Mouse (Mus musculus): ENCODE results near the gene Ctnnb1. TPM values are rescaled to one million over a fixed set of nuclear protein-coding genes. Genes with fewer than 3 reads are reported as not detected.
"Not testable (repeated sequence)": the region's sequence is repeated elsewhere in the genome, so short reads cannot be mapped to it uniquely, and the experiment has no call there.

The Ctnnb1 gene
- total RNA-seq, 1 experiment from 2014 or later, result 564 TPM

DNA sequence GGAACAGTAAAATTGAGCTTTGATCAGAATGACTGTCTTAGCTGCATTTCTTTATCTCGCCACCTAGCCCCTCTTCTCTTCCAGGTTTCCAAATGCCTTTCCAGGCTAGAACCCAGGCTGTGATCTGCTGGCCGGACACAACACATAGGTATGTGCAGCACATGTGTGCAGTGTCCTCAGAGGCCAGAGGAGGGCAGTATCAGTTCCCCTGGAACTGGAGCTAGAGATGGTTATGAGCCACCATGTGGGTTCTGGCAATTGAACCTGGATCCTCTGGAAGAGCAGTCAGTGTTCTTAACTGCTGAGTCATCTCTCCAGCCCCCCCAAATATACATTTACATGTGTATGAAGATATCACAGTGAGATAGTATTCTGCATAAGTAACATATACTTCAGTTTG lies 11.4 kb upstream of the Ctnnb1 start:
- ATAC-seq (replicated peaks in 1 of 2; ENCODE audit: insufficient read depth in 1 of 2, low FRiP score in 2 of 2, low TSS enrichment in 1 of 2, low read depth in 1 of 2, poor library complexity in 2 of 2, severe bottlenecking in 2 of 2), result not testable (repeated sequence)

DNA sequence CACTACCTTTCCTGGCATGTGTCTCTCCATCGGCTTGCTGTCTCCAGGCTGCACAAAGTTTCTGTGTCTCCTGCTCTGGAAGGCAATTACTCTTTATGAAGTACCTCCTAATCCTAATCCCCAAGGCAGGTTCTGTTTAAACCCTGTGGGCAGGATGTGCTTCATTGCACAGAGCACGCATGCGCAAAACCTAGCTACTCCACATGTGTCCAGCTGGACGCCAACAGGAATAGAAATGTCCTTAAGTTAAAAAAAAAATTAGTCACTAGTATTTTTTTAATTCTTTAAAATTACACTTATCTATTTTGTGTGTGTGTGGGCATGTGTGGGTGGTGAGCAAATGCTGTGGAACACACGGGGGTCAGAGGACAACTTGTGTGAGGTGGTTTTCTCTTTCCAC lies 10.8 kb upstream of the Ctnnb1 start:
- no peak for ATAC-seq (replicated peaks in 1 of 2; ENCODE audit: insufficient read depth in 1 of 2, low FRiP score in 2 of 2, low TSS enrichment in 1 of 2, low read depth in 1 of 2, poor library complexity in 2 of 2, severe bottlenecking in 2 of 2)

DNA sequence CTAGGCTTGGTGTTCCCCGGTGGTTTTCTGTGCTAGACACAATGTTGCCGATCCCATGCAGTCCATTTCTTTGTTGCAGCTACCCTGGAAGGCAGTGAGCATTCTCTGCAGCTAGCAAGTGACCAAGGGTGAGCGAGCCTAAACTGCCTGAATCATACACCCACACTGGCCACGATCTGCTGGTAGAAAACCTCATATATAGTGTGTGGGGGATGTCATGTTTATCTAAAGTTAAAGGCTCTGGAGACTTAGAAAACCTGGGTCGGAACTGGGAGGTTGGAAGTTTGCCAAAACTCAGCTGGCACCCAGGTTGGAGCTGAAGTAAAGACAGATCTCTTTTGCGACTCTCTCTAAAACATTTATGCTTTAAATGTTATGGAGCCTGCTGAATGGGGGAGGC lies 10.4 kb upstream of the Ctnnb1 start:
- no peak for ATAC-seq (replicated peaks in 1 of 2; ENCODE audit: insufficient read depth in 1 of 2, low FRiP score in 2 of 2, low TSS enrichment in 1 of 2, low read depth in 1 of 2, poor library complexity in 2 of 2, severe bottlenecking in 2 of 2)

DNA sequence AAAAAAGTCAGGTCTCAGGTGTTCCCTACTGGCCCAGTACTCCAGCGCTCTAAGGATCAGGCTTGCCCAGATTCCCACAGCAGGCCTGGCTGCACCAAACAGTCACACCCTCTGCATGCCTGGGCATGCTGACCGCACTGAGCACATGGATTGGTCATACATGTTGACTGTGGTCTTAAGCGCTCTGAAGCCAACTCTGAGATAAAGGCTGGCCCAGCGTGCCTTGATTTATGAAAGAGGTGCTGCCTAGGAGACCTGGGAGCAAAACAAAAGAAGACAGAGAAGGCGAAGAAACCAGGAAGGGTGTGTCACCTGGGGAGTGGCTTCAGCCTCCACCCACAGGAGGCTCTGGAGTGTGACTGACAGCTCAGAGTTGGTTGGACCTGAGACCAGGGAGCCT lies 9.9 kb upstream of the Ctnnb1 start:
- ATAC-seq (replicated peaks in 1 of 2; ENCODE audit: insufficient read depth in 1 of 2, low FRiP score in 2 of 2, low TSS enrichment in 1 of 2, low read depth in 1 of 2, poor library complexity in 2 of 2, severe bottlenecking in 2 of 2), result no peak

DNA sequence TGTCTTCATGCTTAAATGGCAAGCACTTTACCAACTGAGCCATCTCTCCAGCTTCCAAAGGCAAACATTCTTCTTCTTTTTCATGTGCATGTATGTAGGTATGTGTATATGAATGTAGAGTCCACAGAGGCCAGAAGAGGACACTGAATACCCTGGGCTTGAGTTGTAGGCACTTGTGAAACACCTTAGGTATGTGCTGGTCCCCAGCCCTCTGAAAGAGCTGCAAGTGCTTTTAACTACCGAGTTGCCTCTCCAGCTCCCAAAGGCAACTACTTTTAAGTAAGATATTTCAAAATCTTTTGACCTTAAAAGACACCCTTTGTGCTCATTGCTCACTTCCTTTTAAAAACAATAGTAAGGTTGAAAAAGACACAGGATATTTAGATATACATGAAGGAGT lies 2.9 kb upstream of the Ctnnb1 start:
- no peak for ATAC-seq (replicated peaks in 1 of 2; ENCODE audit: insufficient read depth in 1 of 2, low FRiP score in 2 of 2, low TSS enrichment in 1 of 2, low read depth in 1 of 2, poor library complexity in 2 of 2, severe bottlenecking in 2 of 2)

DNA sequence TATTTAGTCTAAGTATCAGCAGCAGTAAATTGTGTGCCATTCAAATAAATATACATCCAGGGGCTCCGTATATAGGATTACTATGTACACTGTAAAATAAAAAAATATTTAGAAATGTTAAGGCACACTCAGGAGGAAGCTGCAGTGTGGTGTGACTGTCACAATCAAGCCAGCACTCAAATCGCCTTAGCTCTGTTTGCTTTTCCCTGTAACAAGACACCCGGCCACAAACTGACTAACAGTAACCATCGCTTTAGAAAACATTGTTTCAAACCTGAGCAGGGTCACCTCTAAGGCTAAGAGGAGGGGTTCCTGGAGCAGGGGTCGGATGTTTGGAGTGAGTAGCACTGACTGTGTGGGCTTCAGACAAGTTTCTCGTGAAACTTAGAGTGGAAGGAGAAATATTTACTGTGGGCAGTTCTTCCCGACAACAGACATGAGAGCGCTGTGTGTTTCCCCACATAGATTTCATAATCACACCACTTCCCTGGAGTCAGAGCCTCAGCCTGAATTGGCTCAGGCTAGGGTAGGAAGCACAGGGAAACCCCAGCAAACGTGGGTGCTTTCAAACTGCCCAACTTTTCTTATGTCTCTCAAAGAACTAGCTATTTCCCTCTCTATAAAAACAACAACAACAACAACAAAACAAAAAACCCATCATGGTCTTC lies 1.9 kb upstream of the Ctnnb1 start:
- ATAC-seq (replicated peaks in 1 of 2; ENCODE audit: insufficient read depth in 1 of 2, low FRiP score in 2 of 2, low TSS enrichment in 1 of 2, low read depth in 1 of 2, poor library complexity in 2 of 2, severe bottlenecking in 2 of 2), result no peak

DNA sequence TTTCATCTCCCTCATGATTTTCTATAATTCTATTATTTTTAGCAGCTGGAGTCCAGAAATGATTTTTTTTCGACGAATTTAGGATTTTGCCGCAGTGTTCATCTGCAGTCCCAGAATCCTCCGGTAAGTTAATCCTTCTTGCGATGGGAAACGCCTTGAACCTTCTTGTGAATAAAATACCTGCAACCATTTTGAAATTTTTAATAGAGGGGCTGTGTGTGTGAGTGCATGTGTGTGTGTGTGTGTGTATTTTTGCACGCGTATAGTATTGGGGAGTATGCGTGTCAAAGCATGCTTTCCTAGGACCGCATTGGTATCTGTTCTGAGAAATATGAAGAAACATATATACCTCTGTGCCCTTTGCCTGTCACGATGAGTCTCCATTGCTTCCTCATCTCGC lies 1.0 kb downstream of the Ctnnb1 start:
- no peak for ATAC-seq (replicated peaks in 1 of 2; ENCODE audit: insufficient read depth in 1 of 2, low FRiP score in 2 of 2, low TSS enrichment in 1 of 2, low read depth in 1 of 2, poor library complexity in 2 of 2, severe bottlenecking in 2 of 2)

DNA sequence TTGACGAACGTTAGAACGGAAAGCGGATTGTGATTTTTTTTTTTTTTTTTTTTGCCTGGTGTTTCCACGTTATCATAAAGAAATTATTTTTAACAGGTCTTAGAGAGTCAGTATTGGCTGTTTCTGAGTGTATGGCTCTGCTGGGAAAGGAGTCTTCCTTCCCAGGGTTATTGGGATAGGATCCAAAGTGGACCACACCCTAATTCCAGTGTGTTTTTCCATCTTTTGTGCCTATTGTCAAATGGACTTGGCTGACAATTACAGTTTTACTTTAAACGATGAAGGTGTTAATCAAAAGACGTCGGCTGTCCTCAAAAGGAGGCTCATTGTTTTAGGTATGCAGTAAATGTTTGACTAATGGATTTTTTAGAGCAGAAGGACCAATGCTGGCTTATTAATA lies 1.8 kb downstream of the Ctnnb1 start:
- no peak for ATAC-seq (replicated peaks in 1 of 2; ENCODE audit: insufficient read depth in 1 of 2, low FRiP score in 2 of 2, low TSS enrichment in 1 of 2, low read depth in 1 of 2, poor library complexity in 2 of 2, severe bottlenecking in 2 of 2)

DNA sequence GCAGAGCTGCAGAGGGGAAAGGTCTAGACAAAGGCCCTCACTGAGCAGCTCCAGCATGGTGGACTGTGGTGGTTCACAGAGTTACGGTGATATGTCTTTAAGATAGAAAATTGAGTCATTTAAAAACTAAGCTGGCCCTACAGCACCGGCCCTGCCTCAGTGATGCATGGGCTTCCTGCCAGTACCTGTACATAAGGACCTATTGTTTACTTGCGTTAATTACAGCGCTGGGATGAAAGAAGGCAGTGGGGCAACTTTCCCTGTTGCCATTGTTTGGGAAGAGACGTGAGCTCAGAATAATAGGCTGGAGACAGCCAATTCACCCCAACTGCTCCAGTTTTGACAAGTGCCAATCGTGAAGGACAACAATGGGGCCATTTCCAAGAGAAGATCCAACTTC lies 3.4 kb downstream of the Ctnnb1 start:
- no peak for ATAC-seq (replicated peaks in 1 of 2; ENCODE audit: insufficient read depth in 1 of 2, low FRiP score in 2 of 2, low TSS enrichment in 1 of 2, low read depth in 1 of 2, poor library complexity in 2 of 2, severe bottlenecking in 2 of 2)

DNA sequence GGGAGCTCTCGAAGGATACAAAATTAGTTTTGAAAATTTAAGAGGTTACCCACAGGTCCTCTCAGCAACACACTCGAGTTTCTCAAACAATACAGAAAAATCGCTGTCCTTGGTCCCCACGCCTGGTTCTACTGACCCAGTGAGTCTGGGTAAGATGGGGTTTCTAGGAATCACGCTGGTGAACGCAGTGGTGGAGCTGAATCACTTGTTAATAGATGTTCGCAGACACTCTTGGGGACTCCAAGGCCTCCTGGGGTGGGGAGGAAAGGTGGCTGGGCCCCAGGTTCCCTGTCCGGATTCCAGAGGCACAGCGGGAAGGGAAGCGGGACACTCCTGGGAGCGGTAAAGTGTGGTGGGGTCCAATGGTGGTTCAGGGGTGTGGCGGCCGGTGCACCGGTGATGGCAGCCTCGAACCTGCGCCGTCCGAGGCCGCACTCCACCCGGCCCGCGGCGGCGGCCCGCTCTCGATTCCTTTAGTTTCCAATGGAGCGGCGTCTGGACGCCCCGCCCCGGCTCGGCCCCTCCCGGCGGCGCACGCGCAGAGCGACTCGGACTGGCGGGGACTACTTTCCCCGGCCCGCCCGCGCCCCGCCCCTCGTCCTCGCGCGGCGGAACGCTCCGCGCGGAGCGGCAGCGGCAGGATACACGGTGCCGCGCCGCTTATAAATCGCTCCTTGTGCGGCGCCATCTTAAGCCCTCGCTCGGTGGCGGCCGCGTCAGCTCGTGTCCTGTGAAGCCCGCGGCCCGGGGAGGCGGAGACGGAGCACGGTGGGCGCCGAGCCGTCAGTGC lies 4.0 kb downstream of the Ctnnb1 start:
- ATAC-seq (replicated peaks in 1 of 2; ENCODE audit: insufficient read depth in 1 of 2, low FRiP score in 2 of 2, low TSS enrichment in 1 of 2, low read depth in 1 of 2, poor library complexity in 2 of 2, severe bottlenecking in 2 of 2), result peak; percentile 74 to 86

DNA sequence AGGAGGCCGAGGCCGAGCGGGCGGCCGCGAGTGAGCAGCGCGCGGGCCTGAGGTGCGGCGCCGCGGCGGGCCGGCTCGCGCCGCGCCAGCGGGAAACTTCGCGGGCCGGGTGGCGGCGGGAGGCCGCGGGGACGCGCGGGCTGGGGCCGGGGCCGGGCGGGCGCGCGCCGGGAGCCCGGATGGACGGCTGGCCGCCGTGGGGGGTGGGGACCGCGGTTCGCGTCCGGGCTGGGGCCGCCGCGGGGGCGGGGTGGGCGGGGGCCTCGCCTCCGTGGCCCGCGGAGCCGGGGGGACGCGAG lies 4.5 kb downstream of the Ctnnb1 start:
- ATAC-seq (replicated peaks in 1 of 2; ENCODE audit: insufficient read depth in 1 of 2, low FRiP score in 2 of 2, low TSS enrichment in 1 of 2, low read depth in 1 of 2, poor library complexity in 2 of 2, severe bottlenecking in 2 of 2), result no peak

DNA sequence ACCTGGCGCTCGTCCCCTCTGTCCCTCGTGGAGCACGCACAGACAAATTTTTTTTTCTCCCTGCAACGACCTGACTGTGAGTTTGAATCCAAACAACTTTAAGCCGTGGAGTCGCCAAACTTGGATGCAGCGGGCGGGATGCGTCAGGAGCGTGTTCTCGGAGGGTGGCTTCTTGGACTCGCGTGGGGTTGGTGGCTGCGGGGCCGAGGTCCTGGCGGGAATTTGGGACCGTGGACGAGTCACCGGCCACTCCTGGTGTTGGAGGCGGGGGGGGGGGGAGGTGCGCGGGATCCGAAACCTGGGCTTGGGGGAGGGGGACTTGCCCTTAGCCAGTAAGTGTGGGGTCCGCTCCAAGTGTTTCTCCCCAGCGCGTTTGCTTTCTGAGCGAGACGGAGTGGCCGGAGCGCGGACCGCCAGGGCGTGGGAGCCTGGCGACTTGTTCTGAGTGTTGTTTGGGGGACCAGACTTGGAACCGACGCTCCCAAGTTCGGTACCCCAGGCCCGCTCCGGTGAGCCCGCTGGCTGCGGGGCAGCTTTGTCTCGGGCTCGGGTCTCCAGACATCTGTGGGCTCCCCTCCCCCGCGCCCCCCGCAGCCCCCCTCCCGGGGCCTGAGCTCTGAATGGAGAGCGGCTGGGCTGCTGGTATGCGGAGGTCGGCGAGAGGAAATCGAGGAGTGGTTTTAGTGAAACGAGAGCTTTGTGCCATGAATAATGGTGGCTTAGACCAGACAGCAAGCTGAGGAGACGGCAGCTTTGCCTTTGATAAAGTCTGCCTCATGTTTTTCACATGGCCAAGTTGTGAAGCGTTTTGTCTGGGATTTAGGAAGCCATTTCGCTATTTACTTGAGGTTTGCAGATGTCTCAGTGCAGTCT lies 5.1 kb downstream of the Ctnnb1 start:
- 0 out of 4 replicates have a peak, but pooled peaks of 1 of the 2 experiments have one; percentile 6 for ATAC-seq (replicated peaks in 1 of 2; ENCODE audit: insufficient read depth in 1 of 2, low FRiP score in 2 of 2, low TSS enrichment in 1 of 2, low read depth in 1 of 2, poor library complexity in 2 of 2, severe bottlenecking in 2 of 2)

DNA sequence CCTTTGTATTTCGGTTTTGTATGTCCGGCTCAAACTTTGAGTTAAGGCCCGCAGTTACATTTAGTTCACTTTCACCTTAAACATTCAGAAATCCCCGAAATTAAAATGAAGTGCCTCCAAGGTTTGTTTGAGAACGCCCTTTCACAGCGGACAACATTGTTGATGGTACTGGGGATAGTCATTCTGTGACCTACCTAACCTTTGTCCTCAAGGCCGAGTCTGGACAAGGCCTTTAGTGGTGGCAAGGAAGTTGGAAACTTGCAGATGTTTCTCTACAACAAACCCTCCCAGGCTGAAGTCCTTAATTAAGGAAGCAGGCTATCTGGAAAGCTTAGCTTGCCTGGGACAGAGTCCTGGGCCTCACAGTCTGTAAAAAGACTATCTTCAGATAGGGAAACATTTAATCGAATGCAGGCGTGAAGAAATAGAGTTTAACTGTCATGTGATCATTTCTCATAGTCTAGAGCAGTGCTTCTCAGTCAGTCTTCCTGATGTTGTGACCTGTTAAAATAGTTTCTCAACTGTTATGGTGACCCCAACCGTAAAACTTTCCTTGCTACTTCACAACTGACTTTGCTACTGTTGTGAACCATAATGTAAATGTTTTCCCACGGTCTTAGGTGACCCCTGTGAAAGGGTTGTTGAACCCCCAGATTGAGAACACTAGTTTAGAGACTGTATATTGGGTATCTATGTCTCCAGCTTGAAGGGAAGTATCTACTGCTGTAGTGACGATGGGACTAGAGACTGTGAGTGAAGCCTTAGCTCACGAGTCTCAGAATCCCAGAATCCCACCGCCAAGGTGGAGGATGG lies 6.0 kb downstream of the Ctnnb1 start:
- no peak; a peak in 1 of 4 replicates for ATAC-seq (replicated peaks in 1 of 2; ENCODE audit: insufficient read depth in 1 of 2, low FRiP score in 2 of 2, low TSS enrichment in 1 of 2, low read depth in 1 of 2, poor library complexity in 2 of 2, severe bottlenecking in 2 of 2)

DNA sequence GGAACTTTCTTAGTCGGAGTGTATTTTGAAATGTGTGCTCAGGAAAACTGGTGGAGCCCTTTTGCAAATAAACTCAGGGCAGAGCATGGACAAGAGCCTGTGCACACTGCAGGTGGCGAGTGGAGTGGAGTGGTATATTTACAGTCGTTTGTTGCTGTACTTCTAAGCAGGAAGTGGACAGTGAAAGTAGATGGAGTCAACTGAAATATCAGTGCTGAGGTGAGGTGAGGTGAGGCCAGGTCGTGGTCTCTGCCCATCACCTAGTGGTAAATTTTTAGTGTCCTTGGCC lies 6.6 kb downstream of the Ctnnb1 start:
- ATAC-seq (replicated peaks in 1 of 2; ENCODE audit: insufficient read depth in 1 of 2, low FRiP score in 2 of 2, low TSS enrichment in 1 of 2, low read depth in 1 of 2, poor library complexity in 2 of 2, severe bottlenecking in 2 of 2), result no peak

DNA sequence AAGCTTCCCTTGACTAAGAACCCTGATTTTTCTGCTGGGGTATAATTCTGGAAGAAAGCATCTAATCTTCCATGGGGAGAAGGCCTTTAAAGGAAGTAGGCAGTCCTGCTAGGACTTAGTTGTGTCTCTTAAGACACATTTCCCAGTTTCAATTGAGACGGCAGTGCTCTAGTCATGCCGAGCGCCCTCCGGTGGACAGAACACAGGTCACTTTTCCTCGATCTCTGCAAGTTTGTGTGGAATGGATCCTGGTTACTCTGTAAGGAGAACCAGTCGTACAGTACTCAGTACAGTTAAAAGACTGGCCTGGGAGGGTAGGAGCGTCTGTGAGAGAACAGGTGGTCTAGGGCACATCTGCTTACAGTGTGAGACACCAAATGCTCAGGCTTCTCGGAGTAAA lies 7.3 kb downstream of the Ctnnb1 start:
- ATAC-seq (replicated peaks in 1 of 2; ENCODE audit: insufficient read depth in 1 of 2, low FRiP score in 2 of 2, low TSS enrichment in 1 of 2, low read depth in 1 of 2, poor library complexity in 2 of 2, severe bottlenecking in 2 of 2), result no peak

DNA sequence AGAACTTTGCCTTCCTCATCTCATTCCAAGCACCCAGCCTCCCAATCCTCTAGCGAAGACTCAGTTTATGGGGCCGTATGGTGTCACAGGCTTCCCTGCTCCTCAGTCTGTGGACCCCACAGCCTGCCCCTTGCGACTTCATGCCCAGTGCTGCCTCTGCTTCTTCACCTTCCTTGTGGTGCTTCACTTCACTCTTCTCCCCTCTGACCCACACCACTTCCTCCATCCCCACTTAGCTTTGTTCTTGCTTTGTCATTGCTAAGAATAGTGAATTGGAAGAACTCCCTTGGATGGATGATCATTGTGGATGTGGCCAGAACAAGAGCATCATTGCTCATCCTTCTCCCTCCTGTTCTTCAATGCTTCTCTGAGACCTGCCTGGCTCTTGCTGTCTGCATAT lies 11.8 kb downstream of the Ctnnb1 start:
- 0 out of 4 replicates have a peak, but pooled peaks of 1 of the 2 experiments have one; percentile 23 for ATAC-seq (replicated peaks in 1 of 2; ENCODE audit: insufficient read depth in 1 of 2, low FRiP score in 2 of 2, low TSS enrichment in 1 of 2, low read depth in 1 of 2, poor library complexity in 2 of 2, severe bottlenecking in 2 of 2)

DNA sequence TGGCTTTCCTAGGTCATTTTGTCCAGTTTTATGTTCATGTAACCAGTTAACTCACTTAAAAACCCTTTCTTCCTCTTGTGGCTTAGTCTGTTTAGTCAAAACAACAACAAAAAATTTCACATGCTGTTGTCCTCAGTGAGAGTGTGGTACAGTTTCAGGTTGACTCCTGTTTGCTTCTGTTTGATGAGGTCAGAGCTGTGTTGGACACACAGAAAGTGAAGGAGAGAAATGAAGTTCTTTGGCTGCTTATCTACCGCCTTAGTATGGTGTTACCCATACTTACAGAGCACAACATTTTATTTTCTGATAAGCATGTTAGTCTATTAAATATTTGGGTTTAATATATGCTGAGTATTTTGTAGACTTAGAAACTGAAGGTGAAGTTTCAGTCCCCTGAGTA lies 14.7 kb downstream of the Ctnnb1 start:
- ATAC-seq (replicated peaks in 1 of 2; ENCODE audit: insufficient read depth in 1 of 2, low FRiP score in 2 of 2, low TSS enrichment in 1 of 2, low read depth in 1 of 2, poor library complexity in 2 of 2, severe bottlenecking in 2 of 2), result no peak

DNA sequence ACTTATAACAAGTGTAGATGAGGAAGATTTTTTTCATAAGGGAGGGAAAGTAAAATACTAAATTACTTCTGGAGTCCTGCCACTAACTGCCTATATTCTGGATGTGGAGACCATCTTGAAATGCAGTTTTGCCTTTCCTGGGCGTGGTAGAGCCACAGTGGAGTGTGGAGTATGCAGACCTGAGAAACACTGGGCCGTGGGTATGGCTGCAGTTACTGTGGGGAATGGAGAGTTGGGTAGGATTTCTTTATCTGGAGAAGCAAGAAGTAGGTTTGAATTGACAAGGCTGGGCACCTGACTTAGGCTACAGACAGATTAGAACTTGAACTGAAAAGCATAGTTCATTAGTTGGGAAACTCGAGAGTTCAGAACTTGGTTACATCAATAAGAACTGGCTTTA lies 15.2 kb downstream of the Ctnnb1 start:
- ATAC-seq (replicated peaks in 1 of 2; ENCODE audit: insufficient read depth in 1 of 2, low FRiP score in 2 of 2, low TSS enrichment in 1 of 2, low read depth in 1 of 2, poor library complexity in 2 of 2, severe bottlenecking in 2 of 2), result no peak
